Comparison of ENCODE assay signal across 8 mouse cellular contexts in the genomic region with DNA sequence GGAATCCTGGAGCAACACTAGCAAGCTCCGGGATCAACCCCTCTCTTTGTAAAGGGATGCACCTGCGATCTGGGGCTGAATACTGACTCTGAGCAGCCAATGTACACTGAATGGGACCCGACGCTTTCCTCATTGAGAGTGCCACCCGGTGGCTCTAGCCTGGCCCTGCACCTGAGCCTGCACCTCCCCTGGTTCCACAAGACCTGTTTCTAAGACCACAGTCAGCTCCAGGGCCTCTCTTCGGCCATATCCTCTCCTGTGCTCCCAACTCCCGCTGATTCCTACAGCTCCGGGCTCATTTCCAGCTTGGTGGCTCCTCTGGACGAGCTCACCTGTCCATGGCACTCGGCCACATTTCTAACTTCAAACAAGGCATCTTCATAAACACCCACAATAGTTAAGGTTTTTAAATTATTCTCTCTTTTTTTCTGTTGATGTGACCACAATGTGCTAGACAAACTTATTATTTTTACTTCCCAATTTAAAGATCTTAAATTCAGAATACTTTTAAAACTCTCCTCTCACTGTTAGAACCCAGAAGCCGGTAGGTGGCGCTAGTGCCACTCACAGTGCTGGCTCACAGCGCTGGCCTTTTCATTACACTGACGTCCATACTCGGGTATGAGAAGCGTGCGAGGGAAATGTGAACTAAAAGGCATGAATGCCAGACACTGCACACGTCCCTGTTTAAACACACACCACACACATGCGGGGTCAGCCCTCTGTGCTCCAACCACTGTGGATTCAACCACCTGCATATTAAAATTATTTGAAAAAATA. TPM values are rescaled to one million over a fixed set of nuclear protein-coding genes. Genes with fewer than 3 reads are reported as not detected.
DNase-seq lines count a peak whose midpoint lies in the region; ATAC-seq lines count a peak whose summit lies in the region.

No protein-coding gene starts in this region.

- WGBS in hindbrain, embryonic 15.5 days: 19% methylated on average over 19 of the region's 19 CpGs

- peak; percentile 82; the same call in 1 of the 2 replicates for ATAC-seq in hindbrain, embryonic 15.5 days (ENCODE audit: low FRiP score, low read depth)
- peak; percentile 69 for ATAC-seq in megakaryocyte, adult 5-6 weeks (ENCODE audit: poor library complexity, severe bottlenecking)

- no peaks in the 10 kb centered on the region for H3K36me3 ChIP-seq in hindbrain, embryonic 15.5 days

- no peak overlapping the region for H3K9ac ChIP-seq in hindbrain, embryonic 15.5 days

- peak; percentile 72 for DNase-seq in R1 (ENCODE audit: low read depth, low spot score)
- DNase-seq in cerebellum, postnatal 14 days: peak; percentile 91 to 93
- peak; percentile 80 for DNase-seq in gastrocnemius, adult 18-20 months (ENCODE audit: low spot score)
- DNase-seq in layer of hippocampus, postnatal 36 days: peak; percentile 53 to 67
- peak; percentile 83 to 91 for DNase-seq in right cerebral cortex, postnatal 10 days (ENCODE audit: low spot score in 2 of 2)
- DNase-seq in urinary bladder, postnatal 10 days (ENCODE audit: low spot score): peak; percentile 65

- H3K9me3 ChIP-seq in hindbrain, embryonic 15.5 days: no peaks in the 10 kb centered on the region

- H3K4me2 ChIP-seq in hindbrain, embryonic 15.5 days: peak overlapping the region; percentile 18; the same call in 1 of the 2 replicates

- no peak overlapping the region for H3K27ac ChIP-seq in hindbrain, embryonic 15.5 days (replicated peaks)

- H3K4me1 ChIP-seq in hindbrain, embryonic 15.5 days (replicated peaks): peaks cover 4% of the 10 kb centered on the region

- 0 out of 2 replicates have a peak, but pooled peaks cover 2% of the 10 kb centered on the region for H3K27me3 ChIP-seq in hindbrain, embryonic 15.5 days

- no peak overlapping the region for H3K4me3 ChIP-seq in hindbrain, embryonic 15.5 days

RNA-seq across cellular contexts. Expression of gene Myzap, which starts 48.5 kb away (rescaled TPM):
- total RNA-seq in gastrocnemius, adult 18-20 months (2021): 1 to 10 TPM; 3.8 to 3.9 TPM
- polyA plus RNA-seq in hindbrain, embryonic 15.5 days (2015; fragmentation: Nextera tagmentation; extraction: Ambion mirVana): 2.3 and 2.5 TPM in 2 replicates
- 1 to 10 TPM in 1 of 2 experiments, under 1 TPM in 1; 0.67 to 2.1 TPM for total RNA-seq in layer of hippocampus, postnatal 36 days (2021)
- total RNA-seq in megakaryocyte, adult 5-6 weeks (2015): 0.27 TPM in 1 of 2 replicates, not detected in the other
- total RNA-seq in megakaryocyte, adult 5-6 weeks (2017): 0.51 TPM in 1 of 2 replicates, not detected in the other

RNA-seq across cellular contexts. Expression of gene Polr2m, which starts 57.9 kb away (rescaled TPM):
- 100 to 1,000 TPM; 198 to 199 TPM for total RNA-seq in gastrocnemius, adult 18-20 months (2021)
- polyA plus RNA-seq in hindbrain, embryonic 15.5 days (2015; fragmentation: Nextera tagmentation; extraction: Ambion mirVana): 337 and 343 TPM in 2 replicates
- total RNA-seq in layer of hippocampus, postnatal 36 days (2021): 100 to 1,000 TPM; 154 to 185 TPM
- total RNA-seq in megakaryocyte, adult 5-6 weeks (2015): 62.7 and 63.7 TPM in 2 replicates
- total RNA-seq in megakaryocyte, adult 5-6 weeks (2017): 92.6 and 107 TPM in 2 replicates
